In genomic region chr12:3738741-3739529, GRCm38 (mm10) we compare ENCODE assay signal across 15 mouse cellular contexts.
DNase-seq lines count a peak whose midpoint lies in the region; ATAC-seq lines count a peak whose summit lies in the region.
"Had no signal": no experiment of that assay in that cellular context is flagged by ENCODE, and none has a peak within 500 bp of the region (broad histone marks: within the 10 kb centered on the region; RNA-seq: fewer than 3 reads in every experiment).

No protein-coding gene starts in this region.

- 0 out of 2 replicates have a peak overlapping the region, but pooled peaks have one; percentile 16 for H3K27ac ChIP-seq in heart, embryonic 13.5 days (replicated peaks)
- H3K27ac ChIP-seq in heart, embryonic 11.5 days (ENCODE audit: low read depth, low read length): no peak overlapping the region
- H3K27ac ChIP-seq in midbrain, embryonic 14.5 days (replicated peaks; ENCODE audit: low read depth, low read length): peak overlapping the region; percentile 22; the same call in 1 of the 2 replicates
- no peak overlapping the region for H3K27ac ChIP-seq in midbrain, embryonic 11.5 days (ENCODE audit: low read depth, low read length)
- H3K27ac ChIP-seq in macrophage: peak overlapping the region; percentile 89
- H3K27ac ChIP-seq: embryonic facial prominence, embryonic 12.5 days had no signal

- no peak overlapping the region for H3K9ac ChIP-seq in heart, embryonic 13.5 days
- no peak overlapping the region for H3K9ac ChIP-seq in heart, embryonic 11.5 days (ENCODE audit: low read depth, low read length)
- no peak overlapping the region for H3K9ac ChIP-seq in midbrain, embryonic 14.5 days (replicated peaks; ENCODE audit: low read length)
- no peak overlapping the region for H3K9ac ChIP-seq in midbrain, embryonic 11.5 days (ENCODE audit: low read length)
- H3K9ac ChIP-seq: embryonic facial prominence, embryonic 12.5 days had no signal

- no peak for DNase-seq in midbrain, embryonic 14.5 days
- no peak for DNase-seq in midbrain, embryonic 11.5 days (ENCODE audit: low spot score, missing footprints)
- peak; percentile 18 for DNase-seq in Muller cell, postnatal 12 days (ENCODE audit: inconsistent ontology term)
- DNase-seq in cerebellum, adult 11-12 months: no peak
- DNase-seq in right cerebral cortex, adult 2 months (ENCODE audit: low spot score in 2 of 2): no peak
- DNase-seq: cerebellum, adult 11 months; gastrocnemius, postnatal 25 days; kidney, adult 11 months; kidney, postnatal 14 days; right cerebral cortex, adult 18-20 months had no signal

- no peaks in the 10 kb centered on the region for H3K79me2 ChIP-seq in macrophage (ENCODE audit: inconsistent target)

- H3K27me3 ChIP-seq in heart, embryonic 13.5 days (replicated peaks): no peaks in the 10 kb centered on the region
- H3K27me3 ChIP-seq in heart, embryonic 11.5 days (ENCODE audit: control insufficient read depth, insufficient read depth, low read length): no peaks in the 10 kb centered on the region
- H3K27me3 ChIP-seq in midbrain, embryonic 14.5 days (ENCODE audit: control insufficient read depth, insufficient read depth, low read length): no peaks in the 10 kb centered on the region
- no peaks in the 10 kb centered on the region for H3K27me3 ChIP-seq in midbrain, embryonic 11.5 days (ENCODE audit: control insufficient read depth, insufficient read depth, low read length)
- H3K27me3 ChIP-seq: embryonic facial prominence, embryonic 12.5 days had no signal

- H3K9me3 ChIP-seq in heart, embryonic 13.5 days: no peaks in the 10 kb centered on the region
- no peaks in the 10 kb centered on the region for H3K9me3 ChIP-seq in heart, embryonic 11.5 days (replicated peaks; ENCODE audit: control insufficient read depth, low read length)
- no peaks in the 10 kb centered on the region for H3K9me3 ChIP-seq in midbrain, embryonic 14.5 days (ENCODE audit: control insufficient read depth, low read length)
- no peaks in the 10 kb centered on the region for H3K9me3 ChIP-seq in midbrain, embryonic 11.5 days (ENCODE audit: control insufficient read depth, low read length)
- H3K9me3 ChIP-seq: embryonic facial prominence, embryonic 12.5 days had no signal

- 18% methylated on average over 7 of the region's 7 CpGs for WGBS in heart, embryonic 13.5 days
- 19% methylated on average over 7 of the region's 7 CpGs for WGBS in heart, embryonic 11.5 days (ENCODE audit: insufficient replicate concordance)
- WGBS in midbrain, embryonic 14.5 days: 47% methylated on average over 7 of the region's 7 CpGs
- WGBS in midbrain, embryonic 11.5 days: 67% methylated on average over 7 of the region's 7 CpGs
- WGBS in macrophage (ENCODE audit: missing documents): 66% methylated on average over 7 of the region's 7 CpGs

- peak overlapping the region; percentile 12; the same call in 1 of the 2 replicates for H3K4me2 ChIP-seq in heart, embryonic 13.5 days
- H3K4me2 ChIP-seq in heart, embryonic 11.5 days: no peak overlapping the region; the same call in 1 of the 2 replicates
- no peak overlapping the region for H3K4me2 ChIP-seq in midbrain, embryonic 14.5 days (ENCODE audit: low read length)
- H3K4me2 ChIP-seq in midbrain, embryonic 11.5 days: no peak overlapping the region
- H3K4me2 ChIP-seq: embryonic facial prominence, embryonic 12.5 days had no signal

- no peak for ATAC-seq in heart, embryonic 13.5 days (ENCODE audit: extremely low read depth, insufficient number of reproducible peaks, low FRiP score, low TSS enrichment)
- ATAC-seq in heart, embryonic 11.5 days (replicated peaks; ENCODE audit: insufficient number of reproducible peaks, low FRiP score, low TSS enrichment): no peak
- no peak for ATAC-seq in midbrain, embryonic 14.5 days (ENCODE audit: low FRiP score, low TSS enrichment)
- ATAC-seq in midbrain, embryonic 11.5 days (ENCODE audit: low FRiP score): no peak

- peaks cover 6% of the 10 kb centered on the region; the same call in 1 of the 2 replicates for H3K36me3 ChIP-seq in heart, embryonic 13.5 days
- H3K36me3 ChIP-seq in heart, embryonic 11.5 days (ENCODE audit: control insufficient read depth, insufficient read depth, low read length): no peaks in the 10 kb centered on the region
- no peaks in the 10 kb centered on the region for H3K36me3 ChIP-seq in midbrain, embryonic 14.5 days (ENCODE audit: control insufficient read depth, insufficient read depth, low read length)
- H3K36me3 ChIP-seq in midbrain, embryonic 11.5 days (ENCODE audit: control insufficient read depth, insufficient read depth, low read length): no peaks in the 10 kb centered on the region
- H3K36me3 ChIP-seq in macrophage (ENCODE audit: inconsistent target): no peaks in the 10 kb centered on the region
- H3K36me3 ChIP-seq: embryonic facial prominence, embryonic 12.5 days had no signal

- H3K4me1 ChIP-seq in heart, embryonic 13.5 days: peaks cover 14% of the 10 kb centered on the region
- peaks cover 10% of the 10 kb centered on the region; the same call in 1 of the 2 replicates for H3K4me1 ChIP-seq in heart, embryonic 11.5 days (ENCODE audit: control insufficient read depth, insufficient read depth, low read length)
- no peaks in the 10 kb centered on the region for H3K4me1 ChIP-seq in midbrain, embryonic 14.5 days (ENCODE audit: control insufficient read depth, insufficient read depth, low read length)
- H3K4me1 ChIP-seq in midbrain, embryonic 11.5 days (ENCODE audit: control insufficient read depth, insufficient read depth, low read length): no peaks in the 10 kb centered on the region
- H3K4me1 ChIP-seq: embryonic facial prominence, embryonic 12.5 days had no signal

- H3K4me3 ChIP-seq in heart, embryonic 13.5 days: no peak overlapping the region
- H3K4me3 ChIP-seq in heart, embryonic 11.5 days (ENCODE audit: low read depth, low read length): no peak overlapping the region
- no peak overlapping the region for H3K4me3 ChIP-seq in midbrain, embryonic 14.5 days (replicated peaks; ENCODE audit: low read depth, low read length)
- no peak overlapping the region for H3K4me3 ChIP-seq in midbrain, embryonic 11.5 days (ENCODE audit: low read depth, low read length)
- H3K4me3 ChIP-seq in macrophage (ENCODE audit: inconsistent target): no peak overlapping the region
- H3K4me3 ChIP-seq: embryonic facial prominence, embryonic 12.5 days; myocyte had no signal

Comparison
In these comparisons a context has a peak if more than half of its experiments do, and no peak if none do; other contexts are left out.
1. H3K27ac ChIP-seq: peak in heart, embryonic 13.5 days (single experiment), midbrain, embryonic 14.5 days (single experiment) and macrophage (single experiment); none in heart, embryonic 11.5 days (single experiment) and midbrain, embryonic 11.5 days (single experiment).